Mouse (Mus musculus): ENCODE data around the gene Prom1. TPM values are rescaled to one million over a fixed set of nuclear protein-coding genes. Genes with fewer than 3 reads are reported as not detected.

Prom1 gene
- polyA plus RNA-seq, 1 experiment from 2014 or later, result 11.9 TPM

GRCm38 (mm10) chr5:43994981-43995380, 106.9 kb downstream of the Prom1 start:
- no peak overlapping the region for H3K27ac ChIP-seq
- H3K4me2 ChIP-seq, result no peak overlapping the region
- H3K4me1 ChIP-seq, result no peaks in the 10 kb centered on the region
- H3K4me3 ChIP-seq, result no peak overlapping the region
- no peak overlapping the region for H3K9ac ChIP-seq
- no peaks in the 10 kb centered on the region for H3K9me3 ChIP-seq (replicated peaks)
- H3K36me3 ChIP-seq, result no peaks in the 10 kb centered on the region
- no peak for ATAC-seq
- 65% methylated on average over 2 of the region's 2 CpGs for WGBS (ENCODE audit: insufficient replicate concordance)
- no peaks in the 10 kb centered on the region for H3K27me3 ChIP-seq (replicated peaks)

GRCm38 (mm10) chr5:43990316-43990715, 111.5 kb downstream of the Prom1 start:
- Histone ChIP-seq H3K4me1 (no peaks in the 10 kb centered on the region), H3K9me3 (replicated peaks) (no peaks in the 10 kb centered on the region), H3K4me3 (no peak overlapping the region), H3K27me3 (replicated peaks) (no peaks in the 10 kb centered on the region), H3K27ac (no peak overlapping the region), H3K36me3 (no peaks in the 10 kb centered on the region), H3K4me2 (no peak overlapping the region), H3K9ac (no peak overlapping the region)
- WGBS (ENCODE audit: insufficient replicate concordance), result 40% methylated on average over 6 of the region's 6 CpGs
- no peak for ATAC-seq

DNA sequence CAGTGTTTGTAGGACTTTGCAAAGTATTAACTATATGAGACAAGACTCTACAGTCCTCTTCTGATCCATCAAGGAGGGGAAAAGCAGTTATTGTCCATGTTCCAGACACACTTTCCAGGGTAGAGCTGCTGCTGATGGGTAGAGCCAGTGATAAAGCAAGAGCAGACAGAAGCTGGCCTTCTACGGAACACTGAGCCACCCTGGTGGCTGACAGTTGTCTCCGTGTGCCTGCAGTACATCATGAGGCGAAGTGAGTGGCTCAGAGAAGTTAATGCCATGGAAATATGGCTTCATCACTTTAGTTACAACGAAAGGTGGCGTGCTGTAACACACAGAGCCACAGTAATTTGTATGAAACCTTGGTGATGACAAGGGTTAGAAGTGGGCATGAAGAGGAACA, 112.8 kb downstream of the Prom1 start:
- 59% methylated on average over 5 of the region's 5 CpGs for WGBS (ENCODE audit: insufficient replicate concordance)
- no peak overlapping the region for H3K9ac ChIP-seq
- ATAC-seq, result no peak
- H3K27ac ChIP-seq, result no peak overlapping the region
- no peak overlapping the region for H3K4me3 ChIP-seq
- no peaks in the 10 kb centered on the region for H3K36me3 ChIP-seq
- no peaks in the 10 kb centered on the region for H3K9me3 ChIP-seq (replicated peaks)
- no peaks in the 10 kb centered on the region for H3K4me1 ChIP-seq
- no peak overlapping the region for H3K4me2 ChIP-seq
- no peaks in the 10 kb centered on the region for H3K27me3 ChIP-seq (replicated peaks)

DNA sequence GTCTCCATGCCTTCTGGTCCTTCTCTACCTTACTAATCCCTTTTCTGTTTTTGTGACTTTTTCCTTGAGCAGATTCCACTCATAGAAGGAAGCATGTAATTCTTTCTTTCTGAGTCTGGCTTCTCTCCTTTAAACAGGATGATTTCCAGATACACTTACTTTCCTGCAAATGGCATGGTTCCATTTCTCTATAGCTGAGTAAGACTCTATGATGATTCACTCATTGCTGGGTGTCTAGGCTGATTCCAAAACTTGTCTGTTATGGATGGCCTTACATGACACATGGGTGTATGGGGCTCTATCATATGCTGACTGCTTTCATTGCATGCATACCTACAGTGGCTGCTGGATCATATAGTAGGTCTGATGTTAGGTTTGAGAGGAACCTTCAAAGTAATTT, 115.6 kb downstream of the Prom1 start:
- no peak for ATAC-seq
- no peak overlapping the region for H3K4me2 ChIP-seq
- H3K36me3 ChIP-seq, result no peaks in the 10 kb centered on the region
- H3K9ac ChIP-seq, result no peak overlapping the region
- H3K4me1 ChIP-seq, result no peaks in the 10 kb centered on the region
- H3K9me3 ChIP-seq (replicated peaks), result no peaks in the 10 kb centered on the region
- H3K27me3 ChIP-seq (replicated peaks), result no peaks in the 10 kb centered on the region
- H3K4me3 ChIP-seq, result no peak overlapping the region
- no peak overlapping the region for H3K27ac ChIP-seq

GRCm38 (mm10) chr5:43982896-43983295, 118.9 kb downstream of the Prom1 start:
- ATAC-seq, result no peak
- Histone ChIP-seq H3K27ac (no peak overlapping the region), H3K36me3 (no peaks in the 10 kb centered on the region), H3K9me3 (replicated peaks) (no peaks in the 10 kb centered on the region), H3K27me3 (replicated peaks) (no peaks in the 10 kb centered on the region), H3K4me3 (no peak overlapping the region), H3K4me1 (no peaks in the 10 kb centered on the region), H3K9ac (no peak overlapping the region), H3K4me2 (no peak overlapping the region)
- WGBS (ENCODE audit: insufficient replicate concordance), result 54% methylated on average over 1 of the region's 1 CpGs

DNA sequence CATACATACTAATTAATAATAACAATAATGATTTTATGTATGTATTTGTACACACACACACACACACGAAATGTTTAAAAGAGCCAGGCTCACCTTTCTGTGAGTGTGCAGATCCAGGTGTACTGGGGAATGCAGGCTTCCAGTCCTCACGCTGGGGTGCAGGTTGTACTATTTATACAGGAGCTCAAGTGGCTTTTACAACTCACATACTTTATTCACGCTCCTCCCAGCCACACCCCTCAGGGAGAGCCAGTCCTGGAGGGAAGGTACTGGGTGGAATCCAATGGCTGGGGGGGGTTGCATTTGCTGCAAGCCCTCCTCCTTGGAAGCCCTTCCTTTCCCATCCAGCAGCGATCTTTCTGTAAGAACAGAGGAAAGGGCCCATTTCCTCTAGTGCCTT, 120.2 kb downstream of the Prom1 start, which contains the start of gene Fgfbp1:
Gene Fgfbp1, minus strand, starts transcription at position 160 of the 400 bp plus-strand sequence.
- H3K9me3 ChIP-seq (replicated peaks), result no peaks in the 10 kb centered on the region
- H3K36me3 ChIP-seq, result no peaks in the 10 kb centered on the region
- no peak within 1 kb of the TSS for H3K9ac ChIP-seq
- no peak within 1 kb of the TSS for H3K27ac ChIP-seq
- H3K4me2 ChIP-seq, result no peak within 1 kb of the TSS
- no peak within 1 kb of the TSS for H3K4me3 ChIP-seq
- no peaks in the 10 kb centered on the region for H3K27me3 ChIP-seq (replicated peaks)
- 42% methylated on average over 4 of the region's 4 CpGs for WGBS (ENCODE audit: insufficient replicate concordance)
- no peak for ATAC-seq
- H3K4me1 ChIP-seq, result no peaks in the 10 kb centered on the region

- 55% methylated on average over 2 of the region's 2 CpGs for WGBS (ENCODE audit: insufficient replicate concordance)
- Histone ChIP-seq H3K27ac (no peak overlapping the region), H3K4me1 (no peaks in the 10 kb centered on the region), H3K9me3 (replicated peaks) (no peaks in the 10 kb centered on the region), H3K4me3 (no peak overlapping the region), H3K36me3 (no peaks in the 10 kb centered on the region), H3K4me2 (no peak overlapping the region), H3K27me3 (replicated peaks) (no peaks in the 10 kb centered on the region), H3K9ac (no peak overlapping the region)
- no peak for ATAC-seq
These were observed 121.4 kb downstream of the Prom1 start for GRCm38 (mm10) chr5:43980397-43980796.

- H3K27me3 ChIP-seq (replicated peaks), result no peaks in the 10 kb centered on the region
- H3K4me2 ChIP-seq, result no peak overlapping the region
- H3K4me1 ChIP-seq, result no peaks in the 10 kb centered on the region
- H3K36me3 ChIP-seq, result no peaks in the 10 kb centered on the region
- no peak for ATAC-seq
- H3K4me3 ChIP-seq, result no peak overlapping the region
- 55% methylated on average over 1 of the region's 1 CpGs for WGBS (ENCODE audit: insufficient replicate concordance)
- H3K9ac ChIP-seq, result no peak overlapping the region
- no peak overlapping the region for H3K27ac ChIP-seq
- H3K9me3 ChIP-seq (replicated peaks), result no peaks in the 10 kb centered on the region
These were observed 124.8 kb downstream of the Prom1 start for GRCm38 (mm10) chr5:43976821-43977561.

DNA sequence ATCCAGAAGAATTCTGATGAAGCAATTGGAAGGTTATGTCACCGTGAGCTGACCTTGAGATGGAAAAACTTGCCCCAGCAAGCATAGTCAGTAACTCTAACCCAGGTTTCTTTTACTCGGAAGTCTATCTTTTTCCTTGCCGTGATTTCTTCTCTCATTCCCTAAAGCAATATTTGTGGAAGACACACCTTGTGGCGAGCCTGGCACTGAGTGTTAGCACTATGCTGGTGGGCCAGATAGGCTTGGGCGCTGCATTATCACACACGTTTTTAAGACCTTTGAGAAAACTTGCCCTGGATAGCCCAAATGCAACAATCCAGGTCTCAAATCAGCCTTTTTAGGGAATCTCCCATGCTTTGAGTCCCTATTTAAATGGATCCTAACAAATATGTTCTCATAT, 127.7 kb downstream of the Prom1 start:
- 61% methylated on average over 6 of the region's 6 CpGs for WGBS (ENCODE audit: insufficient replicate concordance)
- no peak for ATAC-seq
- Histone ChIP-seq H3K9ac (no peak overlapping the region), H3K4me2 (no peak overlapping the region), H3K27me3 (replicated peaks) (no peaks in the 10 kb centered on the region), H3K9me3 (replicated peaks) (no peaks in the 10 kb centered on the region), H3K36me3 (no peaks in the 10 kb centered on the region), H3K27ac (no peak overlapping the region), H3K4me3 (no peak overlapping the region), H3K4me1 (no peaks in the 10 kb centered on the region)

DNA sequence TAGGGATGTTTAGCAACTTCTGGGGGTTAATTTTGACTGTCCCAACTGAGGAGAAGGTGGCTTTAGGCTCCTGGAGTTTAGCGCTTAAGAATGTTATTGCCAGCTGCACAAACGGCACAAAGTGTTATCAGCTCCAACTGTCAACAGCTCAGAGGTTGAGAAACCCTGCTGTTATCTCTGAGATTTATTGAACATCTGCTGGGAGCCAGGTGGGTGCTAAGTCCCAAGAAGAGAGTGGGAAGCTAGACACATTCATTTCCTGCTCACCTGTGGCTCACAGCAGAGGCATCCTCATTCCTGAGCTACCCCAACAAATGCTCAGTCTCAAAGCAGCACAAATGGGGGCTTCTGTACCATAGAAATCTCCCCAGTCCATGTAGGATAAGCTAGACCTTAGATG, 130.7 kb downstream of the Prom1 start:
- Histone ChIP-seq H3K4me3 (no peak overlapping the region), H3K27me3 (replicated peaks) (no peaks in the 10 kb centered on the region), H3K36me3 (no peaks in the 10 kb centered on the region), H3K4me2 (no peak overlapping the region), H3K9ac (no peak overlapping the region), H3K4me1 (no peaks in the 10 kb centered on the region), H3K27ac (no peak overlapping the region), H3K9me3 (replicated peaks) (no peaks in the 10 kb centered on the region)
- 40% methylated on average over 2 of the region's 2 CpGs for WGBS (ENCODE audit: insufficient replicate concordance)
- ATAC-seq, result no peak

DNA sequence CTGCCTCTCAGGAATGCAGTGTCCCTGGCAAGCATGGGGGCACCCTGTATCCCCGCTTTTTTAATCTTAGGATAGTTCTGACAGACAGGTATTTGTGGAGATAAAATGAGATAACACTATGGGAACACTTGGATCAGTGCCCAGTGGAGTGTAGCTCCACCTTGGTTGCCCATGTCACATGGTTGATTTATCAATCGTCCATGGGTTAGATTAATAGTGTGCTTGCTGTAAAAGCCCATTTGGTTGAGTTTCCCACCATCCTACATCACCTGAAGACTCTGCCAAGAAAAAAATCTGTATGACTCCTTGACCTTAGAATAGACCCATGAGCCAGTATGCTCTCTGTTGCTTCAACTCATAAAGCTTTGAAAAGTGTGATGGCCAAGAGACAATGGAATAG, 131.3 kb downstream of the Prom1 start:
- H3K27ac ChIP-seq, result no peak overlapping the region
- no peaks in the 10 kb centered on the region for H3K4me1 ChIP-seq
- no peak for ATAC-seq
- no peaks in the 10 kb centered on the region for H3K9me3 ChIP-seq (replicated peaks)
- 47% methylated on average over 2 of the region's 2 CpGs for WGBS (ENCODE audit: insufficient replicate concordance)
- no peak overlapping the region for H3K4me3 ChIP-seq
- no peaks in the 10 kb centered on the region for H3K27me3 ChIP-seq (replicated peaks)
- H3K9ac ChIP-seq, result no peak overlapping the region
- no peaks in the 10 kb centered on the region for H3K36me3 ChIP-seq
- H3K4me2 ChIP-seq, result no peak overlapping the region

- no peak overlapping the region for H3K4me3 ChIP-seq
- H3K9me3 ChIP-seq (replicated peaks), result no peaks in the 10 kb centered on the region
- ATAC-seq, result no peak
- 55% methylated on average over 2 of the region's 2 CpGs for WGBS (ENCODE audit: insufficient replicate concordance)
- no peaks in the 10 kb centered on the region for H3K4me1 ChIP-seq
- no peaks in the 10 kb centered on the region for H3K27me3 ChIP-seq (replicated peaks)
- H3K4me2 ChIP-seq, result no peak overlapping the region
- no peak overlapping the region for H3K9ac ChIP-seq
- H3K27ac ChIP-seq, result no peak overlapping the region
- no peaks in the 10 kb centered on the region for H3K36me3 ChIP-seq
These were observed 133.2 kb downstream of the Prom1 start for GRCm38 (mm10) chr5:43968634-43969033.

- Histone ChIP-seq H3K4me1 (no peaks in the 10 kb centered on the region), H3K4me2 (no peak overlapping the region), H3K36me3 (no peaks in the 10 kb centered on the region), H3K4me3 (no peak overlapping the region), H3K27me3 (replicated peaks) (no peaks in the 10 kb centered on the region), H3K27ac (no peak overlapping the region), H3K9me3 (replicated peaks) (no peaks in the 10 kb centered on the region), H3K9ac (no peak overlapping the region)
- WGBS (ENCODE audit: insufficient replicate concordance), result 69% methylated on average over 3 of the region's 3 CpGs
- no peak for ATAC-seq
These were observed 140.8 kb downstream of the Prom1 start for GRCm38 (mm10) chr5:43961056-43961455.
